Mouse (Mus musculus): Measurements from ENCODE around the gene Zfp652. TPM values are rescaled to one million over a fixed set of nuclear protein-coding genes. Genes with fewer than 3 reads are reported as not detected.
A peak's percentile ranks its signal among the peaks of the same experiment; 100 is the strongest.

The Zfp652 gene
- polyA plus RNA-seq, 1 experiment from 2014 or later: 13.6 TPM

GRCm38 (mm10) chr11:95824877-95825243, 112.4 kb downstream of the Zfp652 start:
- H3K4me3 ChIP-seq (ENCODE audit: low read depth, low read length): peak overlapping the region; percentile 65
- H3K27ac ChIP-seq (ENCODE audit: low read depth): 0 out of 2 replicates have a peak overlapping the region, but pooled peaks have one; percentile 24
- ATAC-seq (ENCODE audit: insufficient read depth) (peak; percentile 15; the same call in 1 of the 2 replicates), DNase-seq (no peak)
- H3K36me3 ChIP-seq (ENCODE audit: insufficient read depth): no peaks in the 10 kb centered on the region
- peaks cover 50% of the 10 kb centered on the region for H3K27me3 ChIP-seq (ENCODE audit: insufficient read depth, low read length)
- no peaks in the 10 kb centered on the region for H3K9me3 ChIP-seq (ENCODE audit: low read depth, low read length)
- peak overlapping the region; percentile 64 for H3K9ac ChIP-seq
- no peak for TF ChIP-seq CTCF (IDR thresholded peaks at IDR 0.05; ENCODE audit: low read depth)
- WGBS: under 1% methylated on average over 11 of the region's 11 CpGs
- H3K4me2 ChIP-seq: peak overlapping the region; percentile 100
- no peaks in the 10 kb centered on the region for H3K4me1 ChIP-seq (ENCODE audit: insufficient read depth)

DNA sequence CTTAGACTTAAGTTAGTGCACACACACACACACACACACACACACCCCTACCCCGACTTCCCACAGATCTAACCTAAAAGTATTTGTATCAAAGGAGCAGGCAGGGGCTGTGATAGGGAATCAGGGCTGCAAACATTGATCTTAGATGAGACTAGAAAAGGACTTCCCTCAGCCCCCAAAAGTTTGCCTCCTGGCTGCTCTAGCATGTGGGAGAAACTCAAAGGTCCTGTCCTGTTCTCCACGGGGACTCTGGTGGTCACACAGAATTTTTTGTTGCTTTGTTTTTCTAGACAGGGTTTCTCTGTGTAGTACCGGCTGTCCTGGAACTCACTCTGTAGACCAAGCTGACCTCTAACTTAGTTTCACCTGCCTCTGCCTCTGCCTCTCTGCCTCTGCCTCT, 113.2 kb downstream of the Zfp652 start:
- no peaks in the 10 kb centered on the region for H3K36me3 ChIP-seq (ENCODE audit: insufficient read depth)
- WGBS: 54% methylated on average over 3 of the region's 3 CpGs
- no peaks in the 10 kb centered on the region for H3K9me3 ChIP-seq (ENCODE audit: low read depth, low read length)
- no peak overlapping the region for H3K9ac ChIP-seq
- H3K4me1 ChIP-seq (ENCODE audit: insufficient read depth): no peaks in the 10 kb centered on the region
- H3K4me2 ChIP-seq: peak overlapping the region; percentile 100; the same call in 1 of the 2 replicates
- no peak for ATAC-seq (ENCODE audit: insufficient read depth)
- no peak for TF ChIP-seq CTCF (IDR thresholded peaks at IDR 0.05; ENCODE audit: low read depth)
- H3K27me3 ChIP-seq (ENCODE audit: insufficient read depth, low read length): peaks cover 57% of the 10 kb centered on the region
- H3K27ac ChIP-seq (ENCODE audit: low read depth): no peak overlapping the region
- no peak for DNase-seq
- H3K4me3 ChIP-seq (ENCODE audit: low read depth, low read length): no peak overlapping the region

- Histone ChIP-seq H3K9ac (no peak overlapping the region), H3K4me3 (ENCODE audit: low read depth, low read length) (no peak overlapping the region), H3K27me3 (ENCODE audit: insufficient read depth, low read length) (peaks cover 66% of the 10 kb centered on the region), H3K36me3 (ENCODE audit: insufficient read depth) (no peaks in the 10 kb centered on the region), H3K9me3 (ENCODE audit: low read depth, low read length) (no peaks in the 10 kb centered on the region), H3K4me1 (ENCODE audit: insufficient read depth) (no peaks in the 10 kb centered on the region), H3K4me2 (no peak overlapping the region), H3K27ac (ENCODE audit: low read depth) (no peak overlapping the region)
- WGBS: 43% methylated on average over 6 of the region's 6 CpGs
- no peak for ATAC-seq (ENCODE audit: insufficient read depth)
- DNase-seq: no peak
- TF ChIP-seq CTCF (IDR thresholded peaks at IDR 0.05; ENCODE audit: low read depth): no peak
Measured at GRCm38 (mm10) chr11:95826317-95827167, 114.1 kb downstream of the Zfp652 start.

- Histone ChIP-seq H3K27ac (ENCODE audit: low read depth) (no peak overlapping the region), H3K27me3 (ENCODE audit: insufficient read depth, low read length) (peaks cover 71% of the 10 kb centered on the region), H3K4me2 (no peak overlapping the region), H3K4me1 (ENCODE audit: insufficient read depth) (no peaks in the 10 kb centered on the region), H3K36me3 (ENCODE audit: insufficient read depth) (no peaks in the 10 kb centered on the region), H3K9me3 (ENCODE audit: low read depth, low read length) (no peaks in the 10 kb centered on the region), H3K4me3 (ENCODE audit: low read depth, low read length) (no peak overlapping the region), H3K9ac (no peak overlapping the region)
- WGBS: 25% methylated on average over 3 of the region's 3 CpGs
- no peak for DNase-seq
- TF ChIP-seq CTCF (IDR thresholded peaks at IDR 0.05; ENCODE audit: low read depth): no peak
- no peak for ATAC-seq (ENCODE audit: insufficient read depth)
Measured at GRCm38 (mm10) chr11:95827168-95827447, 114.6 kb downstream of the Zfp652 start.

- peak; percentile 85 for TF ChIP-seq CTCF (IDR thresholded peaks at IDR 0.05; ENCODE audit: low read depth)
- H3K27me3 ChIP-seq (ENCODE audit: insufficient read depth, low read length): peaks cover 71% of the 10 kb centered on the region
- no peak overlapping the region for H3K27ac ChIP-seq (ENCODE audit: low read depth)
- no peaks in the 10 kb centered on the region for H3K4me1 ChIP-seq (ENCODE audit: insufficient read depth)
- H3K4me2 ChIP-seq: no peak overlapping the region
- H3K36me3 ChIP-seq (ENCODE audit: insufficient read depth): no peaks in the 10 kb centered on the region
- no peaks in the 10 kb centered on the region for H3K9me3 ChIP-seq (ENCODE audit: low read depth, low read length)
- no peak overlapping the region for H3K4me3 ChIP-seq (ENCODE audit: low read depth, low read length)
- ATAC-seq (ENCODE audit: insufficient read depth) (no peak), DNase-seq (peak; percentile 91)
- no peak overlapping the region for H3K9ac ChIP-seq
- 15% methylated on average over 3 of the region's 3 CpGs for WGBS
Measured at GRCm38 (mm10) chr11:95827464-95828085, 115.1 kb downstream of the Zfp652 start.

- H3K4me1 ChIP-seq (ENCODE audit: insufficient read depth): no peaks in the 10 kb centered on the region
- no peak for TF ChIP-seq CTCF (IDR thresholded peaks at IDR 0.05; ENCODE audit: low read depth)
- no peak overlapping the region for H3K27ac ChIP-seq (ENCODE audit: low read depth)
- H3K4me2 ChIP-seq: no peak overlapping the region
- WGBS: 61% methylated on average over 11 of the region's 11 CpGs
- DNase-seq: no peak
- H3K9ac ChIP-seq: no peak overlapping the region
- no peak overlapping the region for H3K4me3 ChIP-seq (ENCODE audit: low read depth, low read length)
- no peaks in the 10 kb centered on the region for H3K36me3 ChIP-seq (ENCODE audit: insufficient read depth)
- ATAC-seq (ENCODE audit: insufficient read depth): no peak
- H3K27me3 ChIP-seq (ENCODE audit: insufficient read depth, low read length): peaks cover 79% of the 10 kb centered on the region
- no peaks in the 10 kb centered on the region for H3K9me3 ChIP-seq (ENCODE audit: low read depth, low read length)
Measured at GRCm38 (mm10) chr11:95828181-95828964, 115.9 kb downstream of the Zfp652 start.

Data from lung, embryonic 14.5 days (tissue).